Mouse (Mus musculus) MN1 (cell line): ENCODE data around the gene Rarres1.

Experiments
- DNase-seq: peaks from one replicate; pipeline ENCODE4 v3.0.0-alpha.2; 2016; ENCODE audit warnings: low spot score

Rarres1 gene

DNA sequence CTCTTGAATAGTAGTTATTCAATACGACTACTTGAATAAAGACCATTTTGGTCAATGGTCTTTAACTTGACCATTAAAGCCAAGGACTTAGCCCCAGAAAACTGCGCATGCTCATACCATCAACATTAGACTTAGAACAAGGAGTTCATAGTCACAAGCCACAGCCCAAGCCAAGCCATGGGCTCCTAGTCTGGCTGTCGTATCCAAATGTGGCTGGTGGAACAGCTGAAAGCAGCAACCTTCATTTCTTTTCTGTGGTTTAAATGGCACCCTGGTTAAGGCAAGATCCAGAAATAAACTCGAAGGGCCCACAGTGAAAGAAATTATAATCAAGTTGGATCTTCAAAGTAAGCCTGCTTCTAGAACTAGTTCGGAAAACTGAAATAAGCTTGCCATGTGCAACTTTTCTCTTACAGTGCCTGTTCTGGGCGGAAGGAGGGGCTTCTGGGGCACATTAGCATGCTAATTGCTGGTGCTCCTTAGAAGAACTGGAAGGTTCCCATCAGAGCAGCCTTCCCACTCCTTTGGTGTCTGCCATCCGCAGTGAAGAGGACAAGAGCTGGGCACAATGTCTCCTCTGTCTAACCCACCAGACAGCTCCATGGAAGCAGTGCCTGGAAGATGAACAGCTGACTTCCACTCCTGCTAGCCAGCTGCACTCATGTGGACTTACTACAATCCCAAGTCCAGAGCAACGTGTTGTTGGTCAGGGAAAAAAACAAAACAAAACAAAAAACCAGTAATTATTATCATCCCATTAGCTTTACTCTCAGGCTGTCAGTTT is 23.0 kb downstream of the Rarres1 start:
- DNase-seq: no peak

DNA sequence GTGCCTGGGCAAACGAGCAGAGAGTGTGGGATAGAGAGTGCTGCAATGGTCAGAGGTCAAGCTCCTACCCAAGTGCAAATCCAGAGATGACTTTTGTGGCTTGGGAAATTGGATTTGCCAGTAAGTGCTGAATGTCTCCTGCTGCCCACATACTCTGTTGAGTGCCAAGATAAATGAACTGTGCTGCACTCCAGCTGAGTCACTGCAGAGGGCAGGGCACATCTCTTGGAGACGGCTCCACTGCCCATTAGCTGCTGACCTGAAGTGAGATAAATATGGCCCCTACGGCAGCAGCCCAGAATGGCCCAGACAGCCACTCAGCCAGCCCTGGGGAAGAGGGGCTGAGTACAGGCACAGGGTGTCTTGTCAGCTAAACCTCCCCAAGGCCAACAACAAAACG is 25.2 kb downstream of the Rarres1 start:
- DNase-seq: peak; percentile 61

DNA sequence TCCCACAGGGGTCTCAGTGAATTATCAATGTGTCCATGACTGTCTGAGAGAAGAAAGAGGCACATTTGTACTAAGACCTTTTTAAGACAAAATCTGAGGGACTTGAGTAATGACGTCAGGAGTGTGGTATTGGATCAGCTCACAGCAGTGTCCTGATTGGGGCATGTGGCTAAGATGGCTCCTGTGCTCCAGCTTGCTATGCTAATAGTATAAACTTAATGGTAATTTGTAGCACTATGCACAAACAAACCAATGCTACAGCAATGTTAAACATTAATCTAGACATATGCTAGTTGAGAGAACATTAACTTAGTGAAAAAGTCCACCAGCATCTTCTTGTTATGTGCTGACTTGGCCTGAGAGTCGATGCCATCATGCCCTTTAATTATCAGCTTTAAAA is 30.1 kb downstream of the Rarres1 start:
- no peak for DNase-seq

DNA sequence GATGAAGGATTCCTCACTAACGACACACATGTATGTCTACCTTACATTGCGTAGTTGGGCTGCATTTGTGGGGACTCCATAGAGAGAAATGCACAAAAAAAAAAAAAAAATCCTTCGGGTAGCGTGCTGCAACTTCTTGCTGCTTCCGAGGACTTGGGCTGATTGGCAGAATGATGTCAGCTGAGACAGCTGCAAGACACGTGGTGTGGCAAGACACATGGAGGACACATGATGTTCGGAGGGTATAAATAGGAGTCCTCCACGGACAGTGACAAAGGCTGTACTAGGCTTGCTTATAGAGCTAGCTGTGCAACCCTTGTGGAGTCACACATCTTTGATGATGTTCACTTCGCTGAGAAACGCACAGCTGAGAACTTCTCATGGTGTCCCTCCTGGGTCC is 32.9 kb downstream of the Rarres1 start:
- DNase-seq: no peak

DNA sequence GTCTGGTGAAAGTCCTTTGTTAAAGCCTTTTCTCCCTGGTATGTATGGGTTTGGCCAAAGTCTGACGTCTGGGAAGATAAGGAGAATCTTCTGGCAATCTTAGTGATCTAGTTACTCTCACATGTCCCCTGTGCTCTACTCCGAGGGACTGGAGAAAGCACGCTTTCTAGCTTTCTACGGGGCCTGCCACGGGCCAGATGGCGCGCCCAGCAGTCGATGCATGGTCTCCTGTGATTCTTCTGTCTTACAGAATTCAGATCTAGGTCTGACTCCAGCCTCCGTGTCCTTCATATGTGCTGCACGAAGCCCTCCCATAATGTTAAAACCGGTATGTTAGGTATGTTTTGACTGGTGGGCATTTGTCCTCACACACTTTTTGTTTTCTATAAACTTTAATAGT is 35.5 kb downstream of the Rarres1 start:
- no peak for DNase-seq

DNA sequence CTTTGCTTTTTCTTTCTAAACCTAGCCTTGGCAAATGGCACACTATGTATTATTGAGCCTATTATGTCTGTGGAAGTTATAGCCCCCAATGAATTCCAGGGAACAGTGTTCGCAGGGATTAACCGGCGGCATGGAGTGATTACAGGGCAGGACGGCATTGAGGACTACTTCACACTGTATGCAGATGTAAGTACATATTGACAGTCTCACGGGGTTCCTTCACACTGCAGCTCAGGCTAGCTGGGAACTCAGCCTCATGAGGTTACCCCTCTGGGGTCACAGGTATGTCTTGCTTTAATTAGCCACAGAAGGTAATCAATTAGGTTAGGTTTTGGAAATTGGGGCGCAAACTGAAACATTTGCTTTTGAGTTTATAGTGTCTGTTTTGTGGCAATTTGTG is 41.9 kb downstream of the Rarres1 start:
- no peak for DNase-seq

DNA sequence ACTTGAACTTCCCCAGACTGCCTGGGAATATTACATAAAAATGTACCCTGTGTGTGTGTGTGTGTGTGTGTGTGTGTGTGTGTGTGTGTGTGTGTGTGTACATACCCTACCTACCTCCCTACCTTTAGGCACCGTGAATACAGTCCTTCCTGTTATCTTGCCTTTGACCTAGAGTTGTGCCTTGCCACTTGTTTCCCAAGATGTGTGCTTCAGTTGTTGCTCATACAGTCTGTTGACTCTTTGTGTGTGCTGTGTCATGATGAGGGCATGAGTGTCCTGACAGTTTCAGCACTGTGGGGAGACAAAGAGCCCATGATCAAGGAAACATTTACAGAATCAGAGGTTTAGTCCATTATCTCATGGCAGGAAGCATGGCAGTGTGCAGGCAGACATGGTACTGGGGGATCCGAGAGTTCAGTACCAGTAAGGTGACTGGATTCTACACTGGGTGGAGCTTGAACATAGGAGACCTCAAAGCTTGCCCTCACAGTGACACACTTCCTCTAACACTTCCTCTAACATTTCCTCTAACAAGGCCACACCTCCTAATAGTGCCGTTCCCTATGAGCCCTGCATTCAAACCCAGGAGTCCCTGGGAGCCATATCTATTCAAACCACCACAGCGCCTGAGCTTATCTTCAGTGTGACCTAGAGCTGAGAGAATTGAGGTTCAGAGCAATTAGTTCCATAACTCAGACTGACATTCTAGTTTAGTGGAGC is 43.8 kb downstream of the Rarres1 start:
- no peak for DNase-seq

DNA sequence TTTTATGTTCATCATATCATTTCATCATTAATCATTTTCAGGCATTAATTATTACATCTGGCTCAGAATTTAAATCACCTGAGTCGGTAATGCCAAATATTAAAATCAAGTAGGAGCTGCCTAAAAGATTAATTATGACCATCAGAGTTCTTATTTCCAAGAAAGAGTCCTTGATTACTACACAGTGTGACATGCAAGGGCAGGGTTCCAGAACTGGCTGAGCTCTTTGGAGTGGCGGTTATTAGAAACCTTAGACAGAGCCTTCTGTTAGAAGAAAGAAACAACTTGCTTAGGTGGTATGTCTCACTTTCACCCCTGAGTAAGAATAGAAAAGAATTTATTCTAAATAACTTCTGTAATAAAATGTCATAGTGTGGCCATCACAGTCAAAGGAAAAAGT is 48.0 kb downstream of the Rarres1 start:
- DNase-seq: no peak

DNA sequence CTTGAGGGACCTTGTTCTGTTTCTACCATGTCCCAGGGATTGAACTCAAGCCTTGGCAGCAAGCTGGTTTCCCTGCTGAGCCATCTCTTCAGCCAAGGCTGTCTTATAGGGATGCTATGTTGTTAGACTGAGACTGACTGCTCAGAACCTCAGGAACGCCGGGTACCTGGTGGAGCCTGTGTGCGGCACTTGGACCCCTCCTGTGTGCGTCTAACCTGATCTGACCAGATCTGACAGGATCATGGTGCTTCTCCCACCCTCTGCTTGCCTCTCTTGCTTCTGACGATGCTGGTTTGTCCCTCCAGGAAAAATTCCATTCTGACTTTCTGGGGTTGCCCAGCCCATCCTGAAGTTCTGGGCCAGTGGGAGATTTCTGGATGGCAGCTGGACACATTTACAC is 48.7 kb downstream of the Rarres1 start:
- no peak for DNase-seq

DNA sequence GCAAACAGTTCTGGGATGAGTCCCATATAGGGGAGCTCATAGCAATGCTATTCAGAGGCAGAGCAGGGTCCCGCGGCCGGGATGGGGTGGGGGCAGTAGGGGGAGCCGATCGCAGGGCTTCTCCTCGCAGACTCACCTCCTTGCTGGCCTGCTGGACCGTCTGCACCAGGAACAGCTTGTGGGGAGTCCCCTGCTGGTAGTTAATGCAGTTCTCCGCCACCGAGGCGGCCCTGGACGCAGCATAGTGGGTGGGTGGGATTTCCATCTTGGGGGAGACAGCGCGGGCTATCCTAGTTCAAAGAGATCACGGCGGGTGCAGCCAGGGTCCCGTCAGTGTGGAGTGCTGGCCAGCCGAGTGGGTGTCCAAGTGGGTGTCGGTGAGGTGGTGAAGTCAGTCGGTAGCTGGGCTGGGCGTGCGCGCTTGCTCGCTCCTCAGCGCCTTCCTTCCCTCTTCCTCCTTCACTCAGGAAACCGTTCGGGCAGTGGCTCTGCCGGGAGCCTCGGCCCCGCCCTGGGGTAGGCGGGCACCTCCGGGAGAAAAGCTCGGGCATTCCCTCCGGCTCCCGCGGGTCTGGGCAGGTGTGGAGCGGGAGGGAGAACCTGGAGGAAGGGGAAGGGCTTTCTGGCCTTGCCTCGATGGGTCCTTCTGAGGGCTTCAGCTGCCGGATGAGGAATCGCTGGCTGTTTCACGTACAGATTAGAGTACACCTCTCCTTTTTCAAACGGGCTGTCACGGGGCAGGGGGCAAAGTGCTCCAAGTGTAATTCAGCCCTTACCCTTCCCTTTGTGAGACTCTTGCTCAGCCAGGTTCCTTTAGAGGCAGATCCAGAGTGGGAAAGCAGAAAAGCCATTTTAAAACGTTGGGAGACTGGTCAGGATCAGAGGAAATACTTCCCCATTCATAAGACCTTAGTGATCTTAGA is 51.6 kb downstream of the Rarres1 start, which contains the start of gene Lxn:
TSS of gene Lxn (minus strand) at position 477 of the 923 bp plus-strand sequence.
- DNase-seq: no peak

DNA sequence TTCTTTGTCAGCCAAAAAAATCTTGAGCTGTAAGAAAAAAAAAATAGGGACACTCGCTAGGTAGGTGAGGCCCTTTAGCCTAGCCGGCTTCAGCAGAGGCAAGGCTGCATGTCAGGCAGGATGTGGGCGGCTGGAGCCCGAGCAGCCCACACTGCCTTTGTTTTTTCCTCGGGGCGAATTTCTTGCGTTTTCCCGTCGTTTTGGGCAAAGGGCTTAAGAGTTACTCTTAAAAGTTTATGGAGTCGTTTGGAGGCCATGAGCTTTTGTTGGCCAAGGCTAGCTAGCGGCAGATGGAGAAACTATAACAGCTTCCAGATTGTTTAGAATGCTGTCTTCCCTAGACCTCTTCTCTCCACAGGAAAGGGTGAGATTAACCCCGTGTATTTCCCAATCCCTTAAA is 52.3 kb downstream of the Rarres1 start:
- DNase-seq: no peak

DNA sequence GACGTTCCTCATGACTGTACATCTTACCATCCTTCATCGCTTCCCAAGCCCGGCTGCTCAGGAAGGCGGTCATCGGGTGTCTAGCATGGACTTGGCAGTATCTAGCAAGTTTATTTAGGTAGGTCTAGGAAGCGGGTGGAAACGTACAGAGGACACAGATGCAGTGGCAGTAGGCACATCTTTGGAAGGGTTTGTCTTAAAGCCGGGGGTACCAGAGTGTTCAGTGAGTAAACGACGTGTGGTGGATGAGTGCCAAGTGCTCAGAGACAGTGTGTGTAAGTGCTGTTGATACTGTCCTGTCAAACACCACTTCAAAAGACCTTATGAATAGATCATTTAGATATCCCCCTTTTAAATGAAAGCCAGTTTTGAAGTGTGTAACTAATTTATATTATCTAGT is 52.7 kb downstream of the Rarres1 start:
- DNase-seq: no peak

DNA sequence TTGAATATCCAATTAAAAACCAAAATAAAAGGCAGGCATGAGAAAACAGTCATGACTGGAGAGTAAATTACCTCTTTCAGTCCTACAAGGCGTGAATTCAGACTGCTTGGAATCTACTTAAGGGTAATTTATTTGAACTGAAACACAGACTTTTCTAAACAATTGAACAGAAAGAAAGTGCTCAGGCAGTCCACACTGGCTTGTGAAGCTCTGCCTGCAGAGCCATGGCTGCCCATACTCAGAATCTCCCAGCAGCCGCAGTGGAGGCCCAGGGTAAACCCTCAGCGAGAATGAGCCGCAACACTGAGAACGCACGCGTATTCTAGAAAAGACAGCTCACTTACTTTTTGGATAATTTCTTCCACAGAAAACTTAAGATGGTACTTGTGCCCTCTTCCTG is 53.3 kb downstream of the Rarres1 start:
- no peak for DNase-seq

DNA sequence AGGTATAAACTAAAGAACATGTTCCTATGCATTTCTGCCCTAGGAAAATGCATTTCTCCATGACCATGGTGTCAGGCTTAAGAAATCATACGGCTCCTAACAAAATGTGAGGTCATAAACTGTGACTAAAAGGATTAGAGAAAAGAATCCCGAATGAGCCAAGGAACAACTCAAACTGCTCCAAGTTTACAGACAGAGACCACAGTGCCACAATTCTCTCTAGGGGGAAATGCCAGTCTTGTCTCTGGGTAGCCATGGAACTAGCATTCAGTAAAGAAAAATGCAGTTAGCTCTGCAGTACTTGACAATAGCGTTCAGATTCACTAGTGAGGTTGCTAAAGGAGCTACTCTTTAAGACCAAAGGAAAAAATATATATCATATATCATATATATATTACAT is 55.4 kb downstream of the Rarres1 start:
- DNase-seq: no peak

DNA sequence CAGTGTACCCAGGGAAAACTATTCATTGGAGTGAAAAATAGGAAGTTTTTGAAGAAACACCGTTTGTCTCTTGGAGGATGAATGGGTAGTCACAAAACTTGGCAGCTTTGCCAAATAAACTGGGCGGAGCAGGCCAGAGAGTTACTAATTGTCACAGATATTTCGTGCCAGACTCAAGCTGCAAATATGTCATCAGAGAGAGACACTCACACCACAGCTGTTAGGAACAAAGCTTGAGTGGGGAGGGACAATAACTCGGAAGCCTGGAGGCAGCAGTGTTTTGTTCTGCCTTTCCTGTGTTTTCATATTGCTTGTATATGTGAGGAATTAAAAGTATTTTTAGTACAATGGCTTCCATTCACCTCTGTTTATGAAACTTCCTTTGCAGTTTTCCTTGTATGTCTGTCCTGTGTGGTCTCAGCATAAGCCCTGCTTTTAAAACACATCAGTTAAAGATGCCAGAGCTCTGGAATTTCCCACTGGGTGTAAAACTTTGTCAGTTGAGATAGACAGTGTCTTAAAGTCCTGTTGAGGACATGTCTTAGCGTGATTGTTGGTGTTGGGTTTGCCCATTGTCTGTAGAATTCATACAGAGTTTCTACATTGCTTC is 64.6 kb downstream of the Rarres1 start:
- DNase-seq: no peak

DNA sequence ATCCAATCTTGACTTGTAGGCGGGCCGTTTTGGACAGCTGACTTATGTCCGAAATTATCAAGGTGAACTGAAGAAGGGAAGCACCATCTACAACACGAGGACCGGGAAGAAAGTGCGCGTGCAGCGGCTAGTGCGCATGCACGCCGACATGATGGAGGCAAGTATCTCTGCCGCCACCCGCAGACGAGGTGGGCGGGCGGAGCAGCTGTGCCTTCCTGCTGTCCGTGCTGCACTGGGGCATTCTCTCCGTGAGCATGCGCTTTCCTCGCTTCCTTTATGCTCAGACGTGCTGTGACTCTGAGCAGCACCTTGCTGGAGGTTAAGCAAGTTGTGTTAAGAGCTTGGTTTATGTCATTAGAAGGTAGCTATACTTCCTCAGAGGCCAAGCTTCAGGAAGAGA is 65.7 kb downstream of the Rarres1 start:
- no peak for DNase-seq

DNA sequence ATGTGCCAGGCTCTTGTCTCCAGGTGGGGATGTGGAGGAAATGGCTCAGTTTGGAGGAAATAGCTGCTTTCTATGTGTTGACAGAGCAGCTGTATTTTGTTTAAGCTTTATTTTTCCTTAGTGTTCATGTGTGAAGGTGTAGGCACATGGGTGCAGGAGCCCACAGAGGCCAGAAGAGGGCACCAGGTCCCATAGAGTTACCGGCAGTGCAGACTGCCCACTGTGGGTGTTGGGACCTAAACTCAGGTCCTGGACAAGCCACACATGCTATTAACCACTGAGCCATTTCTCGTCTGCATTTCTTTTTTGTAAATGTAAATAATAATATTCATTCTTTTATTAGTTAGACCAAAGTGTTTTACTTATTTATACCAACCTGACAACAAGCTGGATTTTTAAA is 68.2 kb downstream of the Rarres1 start:
- DNase-seq: no peak

DNA sequence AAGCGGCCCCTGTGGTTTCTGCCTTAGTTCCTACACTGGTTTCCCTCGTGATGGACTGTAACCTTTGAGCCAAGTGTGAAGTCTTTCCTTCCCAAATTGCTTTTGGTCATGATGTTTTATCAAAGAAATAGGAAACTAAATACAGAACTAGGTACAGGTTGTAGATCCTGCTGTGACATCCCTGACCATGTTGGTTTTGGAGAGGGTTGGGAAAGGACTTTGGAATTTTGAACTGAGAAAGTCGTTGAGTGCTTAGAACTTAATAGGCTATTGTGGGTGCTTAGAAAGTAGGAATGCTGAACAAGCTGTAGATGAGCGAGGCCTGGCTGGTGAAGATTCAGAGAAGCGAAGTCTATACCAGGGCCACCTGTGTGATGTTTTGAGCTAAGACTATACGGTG is 81.3 kb downstream of the Rarres1 start:
- DNase-seq: no peak

DNA sequence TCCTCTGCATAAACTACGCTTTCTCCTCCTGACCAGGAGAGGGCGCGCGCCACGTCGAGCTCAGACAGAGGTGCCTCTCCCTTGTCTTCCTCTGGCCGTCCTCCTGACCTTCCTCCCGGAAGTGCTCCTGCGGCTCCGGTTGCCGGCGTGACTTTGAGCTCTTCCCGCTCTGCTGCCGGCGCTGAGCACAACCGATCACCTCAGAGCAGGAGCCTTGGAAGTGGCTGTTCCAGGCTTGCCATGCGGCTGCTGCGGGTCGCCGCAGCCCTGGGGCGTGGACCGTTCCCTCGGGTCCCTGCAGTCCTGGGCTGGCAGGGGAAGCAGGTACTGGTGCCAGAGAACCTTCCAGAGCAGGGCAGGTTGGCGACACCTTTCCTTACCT is 85.3 kb downstream of the Rarres1 start, which contains the start of gene Gfm1:
TSS of gene Gfm1 (plus strand) at position 98 of the 382 bp plus-strand sequence.
- DNase-seq: peak; percentile 89

DNA sequence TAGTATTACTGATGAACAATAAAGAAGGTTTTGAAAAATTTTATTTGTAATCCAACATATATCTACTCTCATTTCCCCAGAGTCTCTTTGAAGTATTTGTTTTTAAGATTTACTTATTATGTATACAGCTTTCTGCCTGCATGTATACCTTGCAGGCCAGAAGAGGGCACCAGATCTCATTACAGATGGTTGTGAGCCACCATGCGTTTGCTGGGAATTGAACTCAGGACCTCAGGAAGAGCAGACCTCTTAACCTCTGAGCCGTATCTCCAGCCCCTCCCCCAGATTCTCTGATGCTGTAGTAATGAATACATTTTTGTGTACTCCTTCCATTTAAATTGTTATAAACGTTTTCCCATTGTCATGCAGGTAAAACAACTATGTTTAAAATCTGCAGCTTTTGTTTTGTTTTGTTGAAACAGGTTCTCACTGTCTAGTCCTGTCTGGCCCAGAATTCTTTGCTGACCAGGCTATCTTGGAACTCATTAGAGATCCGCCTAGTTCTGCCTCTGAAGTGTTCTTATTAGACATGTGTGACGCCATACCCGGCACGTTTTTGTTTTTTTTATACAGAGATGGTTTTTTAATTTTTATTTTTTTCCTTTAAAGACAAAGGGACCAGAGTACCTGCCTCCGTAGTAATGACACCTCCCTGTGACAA is 85.9 kb downstream of the Rarres1 start:
- no peak for DNase-seq
